Mouse (Mus musculus): ENCODE measurements at regions not wholly inside any gene's neighbourhood (a gene's known extent, or its start where the extent isn't known, plus 50 kb on each side); places are given as distances from the start of the nearest gene placed in this dataset.
A peak's percentile ranks its signal among the peaks of the same experiment; 100 is the strongest.

- ATAC-seq (ENCODE audit: low FRiP score, low read depth) = peak; percentile 56; the same call in 1 of the 2 replicates
- Histone ChIP-seq H3K9me3 (no peaks in the 10 kb centered on the region), H3K36me3 (no peaks in the 10 kb centered on the region), H3K4me2 (replicated peaks) (no peak overlapping the region; the same call in 1 of the 2 replicates), H3K9ac (no peak overlapping the region), H3K4me3 (no peak overlapping the region), H3K4me1 (peaks cover 4% of the 10 kb centered on the region; the same call in 1 of the 2 replicates), H3K27me3 (replicated peaks) (no peaks in the 10 kb centered on the region), H3K27ac (no peak overlapping the region)
- WGBS = 47% methylated on average over 6 of the region's 6 CpGs
Observed at GRCm38 (mm10) chr3:137057225-137057910, 283.5 kb upstream of the Emcn start.

- WGBS = 82% methylated on average over 4 of the region's 4 CpGs
- peaks cover 4% of the 10 kb centered on the region; the same call in 1 of the 2 replicates for H3K4me1 ChIP-seq
- H3K27ac ChIP-seq = no peak overlapping the region
- H3K4me3 ChIP-seq = no peak overlapping the region
- H3K9me3 ChIP-seq = no peaks in the 10 kb centered on the region
- no peak overlapping the region for H3K9ac ChIP-seq
- no peaks in the 10 kb centered on the region for H3K27me3 ChIP-seq (replicated peaks)
- no peaks in the 10 kb centered on the region for H3K36me3 ChIP-seq
- H3K4me2 ChIP-seq (replicated peaks) = no peak overlapping the region
- no peak for ATAC-seq (ENCODE audit: low FRiP score, low read depth)
Observed at GRCm38 (mm10) chr3:137057911-137058260, 283.0 kb upstream of the Emcn start.

- Histone ChIP-seq H3K4me2 (replicated peaks) (no peak overlapping the region), H3K27ac (no peak overlapping the region), H3K4me1 (peaks cover 3% of the 10 kb centered on the region; the same call in 1 of the 2 replicates), H3K9me3 (no peaks in the 10 kb centered on the region), H3K27me3 (replicated peaks) (no peaks in the 10 kb centered on the region), H3K9ac (no peak overlapping the region), H3K4me3 (no peak overlapping the region), H3K36me3 (no peaks in the 10 kb centered on the region)
- 88% methylated on average over 2 of the region's 2 CpGs for WGBS
- ATAC-seq (ENCODE audit: low FRiP score, low read depth) = no peak
Observed at GRCm38 (mm10) chr3:137062067-137062466, 278.8 kb upstream of the Emcn start.

- Histone ChIP-seq H3K4me2 (replicated peaks) (no peak overlapping the region), H3K9ac (no peak overlapping the region), H3K4me1 (no peaks in the 10 kb centered on the region), H3K4me3 (no peak overlapping the region), H3K9me3 (no peaks in the 10 kb centered on the region), H3K27me3 (replicated peaks) (no peaks in the 10 kb centered on the region), H3K27ac (no peak overlapping the region), H3K36me3 (no peaks in the 10 kb centered on the region)
- no peak for ATAC-seq (ENCODE audit: low FRiP score, low read depth)
- 79% methylated on average over 1 of the region's 1 CpGs for WGBS
Observed at GRCm38 (mm10) chr3:137067336-137067735, 273.5 kb upstream of the Emcn start.

GRCm38 (mm10) chr3:137069334-137069733 lies 271.5 kb upstream of the Emcn start:
- Histone ChIP-seq H3K9me3 (no peaks in the 10 kb centered on the region), H3K36me3 (no peaks in the 10 kb centered on the region), H3K4me2 (replicated peaks) (no peak overlapping the region), H3K27ac (no peak overlapping the region), H3K9ac (no peak overlapping the region), H3K27me3 (replicated peaks) (no peaks in the 10 kb centered on the region), H3K4me3 (no peak overlapping the region), H3K4me1 (no peaks in the 10 kb centered on the region)
- no peak for ATAC-seq (ENCODE audit: low FRiP score, low read depth)
- 86% methylated on average over 3 of the region's 3 CpGs for WGBS

GRCm38 (mm10) chr3:137077718-137078599 lies 262.9 kb upstream of the Emcn start:
- WGBS = 91% methylated on average over 13 of the region's 13 CpGs
- Histone ChIP-seq H3K9ac (no peak overlapping the region), H3K36me3 (no peaks in the 10 kb centered on the region), H3K4me2 (replicated peaks) (no peak overlapping the region), H3K27ac (no peak overlapping the region), H3K9me3 (no peaks in the 10 kb centered on the region), H3K4me3 (no peak overlapping the region), H3K4me1 (no peaks in the 10 kb centered on the region), H3K27me3 (replicated peaks) (no peaks in the 10 kb centered on the region)
- no peak for ATAC-seq (ENCODE audit: low FRiP score, low read depth)

- Histone ChIP-seq H3K27me3 (replicated peaks) (no peaks in the 10 kb centered on the region), H3K4me3 (no peak overlapping the region), H3K9ac (no peak overlapping the region), H3K4me1 (no peaks in the 10 kb centered on the region), H3K27ac (no peak overlapping the region), H3K36me3 (no peaks in the 10 kb centered on the region), H3K4me2 (replicated peaks) (no peak overlapping the region), H3K9me3 (no peaks in the 10 kb centered on the region)
- 89% methylated on average over 3 of the region's 3 CpGs for WGBS
- ATAC-seq (ENCODE audit: low FRiP score, low read depth) = no peak
Observed at GRCm38 (mm10) chr3:137078600-137078975, 262.3 kb upstream of the Emcn start.

GRCm38 (mm10) chr3:137086896-137087295 lies 254.0 kb upstream of the Emcn start:
- WGBS = 93% methylated on average over 8 of the region's 8 CpGs
- no peak for ATAC-seq (ENCODE audit: low FRiP score, low read depth)

GRCm38 (mm10) chr3:137100627-137101404 lies 240.1 kb upstream of the Emcn start:
- WGBS = 71% methylated on average over 4 of the region's 4 CpGs
- Histone ChIP-seq H3K9me3 (no peaks in the 10 kb centered on the region), H3K4me3 (no peak overlapping the region), H3K4me1 (no peaks in the 10 kb centered on the region), H3K27me3 (replicated peaks) (no peaks in the 10 kb centered on the region), H3K9ac (no peak overlapping the region), H3K27ac (no peak overlapping the region), H3K36me3 (no peaks in the 10 kb centered on the region), H3K4me2 (replicated peaks) (no peak overlapping the region)
- no peak for ATAC-seq (ENCODE audit: low FRiP score, low read depth)

More at GRCm38 (mm10) chr3:137086896-137087295, 254.0 kb upstream of the Emcn start:
- H3K9me3 ChIP-seq = no peaks in the 10 kb centered on the region
- no peak overlapping the region for H3K4me3 ChIP-seq
- H3K27me3 ChIP-seq (replicated peaks) = no peaks in the 10 kb centered on the region
- no peak overlapping the region for H3K9ac ChIP-seq
- no peak overlapping the region for H3K27ac ChIP-seq
- H3K4me1 ChIP-seq = no peaks in the 10 kb centered on the region
- no peaks in the 10 kb centered on the region for H3K36me3 ChIP-seq
- H3K4me2 ChIP-seq (replicated peaks) = no peak overlapping the region

GRCm38 (mm10) chr3:137105930-137106329 lies 234.9 kb upstream of the Emcn start:
- ATAC-seq (ENCODE audit: low FRiP score, low read depth) = no peak
- 92% methylated on average over 1 of the region's 1 CpGs for WGBS
- Histone ChIP-seq H3K36me3 (no peaks in the 10 kb centered on the region), H3K4me2 (replicated peaks) (no peak overlapping the region), H3K4me3 (no peak overlapping the region), H3K4me1 (no peaks in the 10 kb centered on the region), H3K27me3 (replicated peaks) (no peaks in the 10 kb centered on the region), H3K9ac (no peak overlapping the region), H3K9me3 (no peaks in the 10 kb centered on the region), H3K27ac (no peak overlapping the region)

GRCm38 (mm10) chr3:137108197-137108596 lies 232.7 kb upstream of the Emcn start:
- Histone ChIP-seq H3K27me3 (replicated peaks) (no peaks in the 10 kb centered on the region), H3K4me1 (no peaks in the 10 kb centered on the region), H3K4me2 (replicated peaks) (no peak overlapping the region), H3K36me3 (no peaks in the 10 kb centered on the region), H3K9ac (no peak overlapping the region), H3K4me3 (no peak overlapping the region), H3K27ac (no peak overlapping the region), H3K9me3 (no peaks in the 10 kb centered on the region)
- no peak for ATAC-seq (ENCODE audit: low FRiP score, low read depth)
- WGBS = 88% methylated on average over 2 of the region's 2 CpGs

- no peak overlapping the region for H3K4me2 ChIP-seq (replicated peaks)
- H3K27ac ChIP-seq = no peak overlapping the region
- no peak overlapping the region for H3K4me3 ChIP-seq
- 87% methylated on average over 9 of the region's 9 CpGs for WGBS
- no peaks in the 10 kb centered on the region for H3K9me3 ChIP-seq
- H3K27me3 ChIP-seq (replicated peaks) = no peaks in the 10 kb centered on the region
- ATAC-seq (ENCODE audit: low FRiP score, low read depth) = no peak
- no peaks in the 10 kb centered on the region for H3K4me1 ChIP-seq
- H3K36me3 ChIP-seq = no peaks in the 10 kb centered on the region
- H3K9ac ChIP-seq = no peak overlapping the region
Observed at GRCm38 (mm10) chr3:137109786-137110185, 231.1 kb upstream of the Emcn start.

Data from neural tube, embryonic 12.5 days (tissue).